Mouse (Mus musculus): ENCODE results near the gene Gnmt. TPM values are rescaled to one million over a fixed set of nuclear protein-coding genes. Genes with fewer than 3 reads are reported as not detected.

Gene Gnmt
- polyA plus RNA-seq, 1 experiment from 2014 or later = 0.62 TPM

DNA sequence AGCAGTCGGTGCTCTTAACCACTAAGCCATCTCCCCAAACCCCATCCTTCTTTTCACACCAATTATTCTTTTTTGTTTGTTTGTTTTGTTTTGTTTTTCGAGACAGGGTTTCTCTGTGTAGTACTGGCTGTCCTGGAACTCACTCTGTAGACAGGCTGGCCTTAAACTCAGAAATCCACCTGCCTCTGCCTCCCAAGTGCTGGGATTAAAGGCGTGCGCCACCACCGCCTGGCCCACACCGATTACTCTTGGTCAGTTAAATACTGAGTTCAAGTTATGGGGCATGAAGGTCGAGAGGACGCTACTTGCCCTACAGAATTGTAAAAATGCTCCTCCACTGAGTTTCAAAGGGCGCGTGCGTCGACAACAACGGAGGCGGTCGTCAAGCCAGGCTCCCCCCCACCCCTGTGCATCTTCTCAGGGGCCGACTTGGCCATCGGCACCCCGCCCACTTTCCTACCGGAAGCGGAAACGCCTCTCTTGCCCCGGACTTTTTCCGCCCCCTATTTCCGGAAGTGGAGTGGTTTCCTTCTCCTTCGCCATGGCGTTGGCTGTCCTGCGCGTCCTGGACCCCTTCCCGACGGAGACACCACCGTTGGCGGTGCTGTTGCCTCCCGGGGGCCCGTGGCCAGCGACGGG, 17.9 kb downstream of the Gnmt start, which contains the start of gene Pex6:
Gene Pex6 (plus strand): TSS at position 505 of the 639 bp plus-strand sequence.
- H3K27ac ChIP-seq (replicated peaks) = peak within 1 kb of the TSS; percentile 84
- no peaks in the 10 kb centered on the region for H3K9me3 ChIP-seq (replicated peaks)
- WGBS = 9% methylated on average over 36 of the region's 36 CpGs
- H3K27me3 ChIP-seq (ENCODE audit: low read depth, poor library complexity, severe bottlenecking) = no peaks in the 10 kb centered on the region
- H3K4me3 ChIP-seq = peak within 1 kb of the TSS; percentile 99
- peaks cover 32% of the 10 kb centered on the region for H3K36me3 ChIP-seq
- peak; percentile 94 for DNase-seq (ENCODE audit: low spot score)
- peaks cover 38% of the 10 kb centered on the region for H3K4me1 ChIP-seq

DNA sequence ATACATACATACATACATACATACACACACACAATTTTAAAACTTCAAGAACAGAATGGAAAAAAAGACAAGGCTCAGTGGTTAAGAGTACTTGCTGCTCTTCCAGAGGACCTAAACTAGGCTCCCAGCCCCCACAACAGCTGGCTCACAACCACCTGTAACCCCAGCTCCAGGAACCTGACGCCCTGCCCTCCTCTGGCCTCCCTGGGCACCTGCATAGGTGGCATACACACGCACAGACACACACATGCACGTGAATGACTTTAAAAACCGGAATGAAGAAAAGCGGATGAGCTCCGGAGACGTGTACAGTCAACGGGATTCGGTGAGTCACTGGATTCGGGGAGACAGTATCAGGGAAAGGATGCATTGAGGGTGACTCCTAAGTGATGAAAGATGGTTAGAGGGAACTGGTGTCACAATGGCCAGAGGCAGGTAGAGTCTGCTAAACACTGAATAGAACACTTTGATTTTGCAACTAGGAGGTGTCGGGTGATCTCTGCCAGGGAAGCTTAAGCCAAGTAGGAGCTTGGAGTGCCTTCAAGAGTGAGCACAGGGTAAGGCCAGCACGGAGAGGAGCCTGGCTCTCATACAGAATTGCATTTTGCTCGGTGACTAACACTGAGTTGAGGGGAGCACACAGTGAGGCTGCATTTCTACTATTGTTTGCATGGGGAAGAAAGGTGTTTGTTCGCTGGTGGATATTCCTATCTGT, 22.4 kb downstream of the Gnmt start:
- WGBS = 90% methylated on average over 14 of the region's 14 CpGs
- no peak for DNase-seq (ENCODE audit: low spot score)
- peaks cover 55% of the 10 kb centered on the region for H3K4me1 ChIP-seq
- peak overlapping the region; percentile 9; the same call in 1 of the 2 replicates for H3K4me3 ChIP-seq
- H3K9me3 ChIP-seq (replicated peaks) = no peaks in the 10 kb centered on the region
- H3K36me3 ChIP-seq = peaks cover 8% of the 10 kb centered on the region
- no peak overlapping the region for H3K27ac ChIP-seq (replicated peaks)
- no peaks in the 10 kb centered on the region for H3K27me3 ChIP-seq (ENCODE audit: low read depth, poor library complexity, severe bottlenecking)

DNA sequence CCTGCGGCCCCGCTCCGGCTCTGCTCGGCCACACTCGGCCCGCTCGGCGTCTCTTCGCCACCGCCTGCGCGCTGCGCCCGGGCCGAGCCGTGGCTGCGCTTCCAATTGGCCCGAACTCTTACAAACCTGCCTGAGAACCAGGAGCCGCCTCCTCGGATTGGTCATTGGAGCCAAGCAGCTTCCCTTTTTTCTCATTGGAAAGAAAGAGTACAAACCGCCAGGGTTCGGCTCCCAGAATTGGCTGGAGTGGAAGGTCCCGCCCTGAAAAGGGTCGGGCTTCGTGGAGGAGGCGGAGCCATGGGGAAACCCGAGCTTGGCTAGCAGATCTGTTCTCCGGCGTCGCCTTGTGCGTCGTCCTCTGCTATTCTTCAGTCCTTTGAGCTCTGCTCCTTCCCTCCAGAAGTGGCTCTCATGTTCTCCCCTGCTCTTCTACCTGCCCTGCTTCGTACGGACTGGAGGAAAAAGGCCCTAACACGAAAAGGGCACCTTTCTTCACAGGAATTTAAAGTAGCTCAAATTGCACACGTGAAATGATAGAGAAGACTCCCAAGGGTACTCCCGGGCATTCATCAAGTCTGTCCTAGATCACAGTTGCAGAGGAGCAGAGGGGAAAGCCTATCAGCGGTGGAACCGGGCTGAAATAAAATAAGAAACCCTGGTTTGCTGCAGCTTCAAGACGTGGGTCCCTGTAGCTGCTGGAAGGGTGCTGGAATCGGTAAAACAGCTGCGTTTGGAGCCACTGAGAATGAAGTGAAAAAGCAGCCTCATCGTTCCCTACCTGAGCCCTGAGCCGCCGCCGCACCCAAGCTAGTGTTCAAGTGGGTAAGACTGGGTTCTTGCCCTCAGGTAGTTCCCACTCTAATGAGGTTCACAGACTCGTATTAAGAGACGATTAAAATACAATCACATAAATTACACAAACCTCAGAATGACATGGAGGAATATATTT, 23.8 kb downstream of the Gnmt start, which contains the start of gene Ppp2r5d:
Gene Ppp2r5d (minus strand): TSS at position 225 of the 949 bp plus-strand sequence.
- peaks cover 22% of the 10 kb centered on the region for H3K36me3 ChIP-seq
- peak within 1 kb of the TSS; percentile 92 for H3K27ac ChIP-seq (replicated peaks)
- 2% methylated on average over 48 of the region's 48 CpGs for WGBS
- DNase-seq (ENCODE audit: low spot score) = peak; percentile 97
- H3K4me3 ChIP-seq = peak within 1 kb of the TSS; percentile 94
- peaks cover 51% of the 10 kb centered on the region for H3K4me1 ChIP-seq
- H3K27me3 ChIP-seq (ENCODE audit: low read depth, poor library complexity, severe bottlenecking) = no peaks in the 10 kb centered on the region
- no peaks in the 10 kb centered on the region for H3K9me3 ChIP-seq (replicated peaks)

DNA sequence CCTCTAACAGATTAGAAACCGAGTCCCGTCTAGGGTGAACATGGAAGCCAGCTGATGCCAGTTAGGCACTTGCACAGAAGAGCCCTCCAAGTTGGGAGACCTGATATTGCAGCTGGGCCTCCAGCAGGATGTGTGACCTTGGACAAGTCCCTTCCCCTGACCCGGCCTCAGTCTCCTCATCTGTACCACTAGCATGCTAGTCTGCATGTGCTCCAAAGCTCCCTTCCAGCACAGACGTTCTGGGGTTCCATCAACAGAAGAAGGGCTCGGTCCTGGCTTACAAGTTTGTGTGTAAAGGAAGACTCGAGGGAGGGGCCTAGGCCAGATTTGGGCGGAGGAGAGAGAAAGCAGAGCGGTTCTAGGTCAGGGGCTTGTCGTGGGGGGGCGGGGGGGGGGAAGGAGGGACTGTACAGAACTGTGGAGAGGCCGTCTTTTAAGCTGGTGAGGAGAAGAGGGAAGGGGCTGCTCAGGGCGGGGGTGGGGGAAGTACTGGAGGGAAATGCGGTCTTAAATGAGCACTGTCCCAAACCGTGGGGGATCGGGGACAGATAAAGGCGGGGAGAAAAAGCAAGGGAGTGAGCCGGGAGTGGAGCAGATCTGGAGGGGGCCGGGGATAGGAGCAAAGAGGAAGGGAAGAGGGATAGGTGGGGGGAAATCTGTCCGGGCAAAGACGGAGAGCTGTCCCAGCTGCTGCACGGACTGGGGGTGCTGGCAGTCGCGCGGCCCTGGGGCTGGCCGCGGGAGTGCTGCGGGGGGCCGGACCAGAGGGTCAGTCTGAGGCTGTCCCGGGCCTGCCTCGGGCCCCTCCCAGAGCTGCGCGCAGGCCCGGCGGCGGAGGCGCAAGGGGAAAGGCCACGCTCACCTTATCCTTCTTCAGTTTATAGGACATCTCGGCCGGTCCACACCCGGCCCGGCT, 24.7 kb downstream of the Gnmt start:
- WGBS = 5% methylated on average over 40 of the region's 41 CpGs
- H3K36me3 ChIP-seq = peaks cover 31% of the 10 kb centered on the region
- H3K27me3 ChIP-seq (ENCODE audit: low read depth, poor library complexity, severe bottlenecking) = no peaks in the 10 kb centered on the region
- H3K9me3 ChIP-seq (replicated peaks) = no peaks in the 10 kb centered on the region
- DNase-seq (ENCODE audit: low spot score) = no peak
- H3K27ac ChIP-seq (replicated peaks) = peak overlapping the region; percentile 92
- H3K4me1 ChIP-seq = peaks cover 51% of the 10 kb centered on the region
- H3K4me3 ChIP-seq = peak overlapping the region; percentile 94

DNA sequence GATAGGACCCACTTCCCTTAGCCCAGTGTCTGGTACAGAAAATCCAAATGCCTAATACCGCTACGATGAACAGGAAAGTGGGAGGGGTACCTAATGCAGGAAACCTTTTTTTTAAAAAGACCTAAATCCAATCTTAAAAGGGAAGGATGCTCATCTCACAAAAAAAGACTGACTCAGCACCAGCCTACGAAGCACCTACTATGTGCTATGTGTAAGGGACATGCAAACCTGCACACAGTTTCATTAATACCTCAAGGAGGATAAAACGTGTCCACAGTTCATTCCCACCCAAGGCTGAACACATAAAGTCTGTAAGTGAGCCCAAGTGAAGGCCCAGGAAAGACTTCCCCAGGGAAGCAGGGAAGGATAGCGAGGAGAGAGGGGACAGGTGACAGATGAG, 26.5 kb downstream of the Gnmt start:
- H3K4me3 ChIP-seq = peak overlapping the region; percentile 94
- WGBS = 87% methylated on average over 5 of the region's 5 CpGs
- no peak for DNase-seq (ENCODE audit: low spot score)

DNA sequence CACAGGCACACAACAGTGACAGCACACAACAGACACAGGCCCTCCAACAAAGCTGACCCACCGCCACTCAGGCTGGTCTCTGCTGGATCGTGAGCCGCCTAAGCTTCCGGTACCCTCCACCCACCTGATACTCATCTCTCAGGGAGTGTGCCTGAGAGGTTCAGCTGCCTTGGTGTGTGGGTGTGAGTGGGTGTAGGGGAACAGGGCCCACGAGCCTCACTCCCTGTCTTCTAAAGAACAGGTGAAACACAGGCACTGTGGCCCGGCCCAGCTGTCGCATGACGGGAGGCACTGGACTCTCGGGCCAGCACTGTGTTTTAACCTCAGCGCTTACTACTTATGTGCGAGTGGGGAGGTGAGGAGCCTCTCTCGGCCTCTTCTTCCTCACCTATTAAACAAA, 26.9 kb downstream of the Gnmt start:
- H3K27ac ChIP-seq (replicated peaks) = 0 out of 2 replicates have a peak overlapping the region, but pooled peaks have one; percentile 23
- no peaks in the 10 kb centered on the region for H3K9me3 ChIP-seq (replicated peaks)
- peaks cover 51% of the 10 kb centered on the region for H3K4me1 ChIP-seq
- peaks cover 51% of the 10 kb centered on the region for H3K36me3 ChIP-seq
- WGBS = 91% methylated on average over 12 of the region's 12 CpGs
- peak overlapping the region; percentile 94; the same call in 1 of the 2 replicates for H3K4me3 ChIP-seq
- no peaks in the 10 kb centered on the region for H3K27me3 ChIP-seq (ENCODE audit: low read depth, poor library complexity, severe bottlenecking)
- no peak for DNase-seq (ENCODE audit: low spot score)

More for the DNA sequence above, 26.5 kb downstream of the Gnmt start:
- Histone ChIP-seq H3K36me3 (peaks cover 48% of the 10 kb centered on the region), H3K27ac (replicated peaks) (no peak overlapping the region), H3K9me3 (replicated peaks) (no peaks in the 10 kb centered on the region), H3K4me1 (peaks cover 51% of the 10 kb centered on the region), H3K27me3 (ENCODE audit: low read depth, poor library complexity, severe bottlenecking) (no peaks in the 10 kb centered on the region)

DNA sequence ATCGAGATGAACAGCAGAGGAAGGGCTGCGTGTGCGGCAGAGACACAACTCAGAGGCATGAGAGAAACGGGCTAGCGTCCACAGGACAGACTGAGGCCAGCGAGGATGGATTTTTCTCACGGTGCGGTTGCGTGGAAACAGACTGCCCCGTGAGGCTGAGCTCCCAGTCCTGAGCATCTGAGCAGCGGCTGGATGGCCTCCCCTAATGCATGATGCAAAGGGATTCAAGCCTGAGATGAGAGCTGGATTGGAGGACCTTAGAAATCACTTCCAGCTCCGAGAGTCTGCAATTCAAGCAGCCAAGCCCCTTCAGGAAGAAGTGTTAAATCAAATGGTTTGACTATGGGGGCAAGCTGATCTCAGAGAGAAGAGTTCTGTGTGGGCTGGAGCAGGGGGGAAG, 27.5 kb downstream of the Gnmt start:
- Histone ChIP-seq H3K4me3 (0 out of 2 replicates have a peak overlapping the region, but pooled peaks have one; percentile 94), H3K4me1 (peaks cover 48% of the 10 kb centered on the region), H3K36me3 (peaks cover 57% of the 10 kb centered on the region), H3K27me3 (ENCODE audit: low read depth, poor library complexity, severe bottlenecking) (no peaks in the 10 kb centered on the region), H3K9me3 (replicated peaks) (no peaks in the 10 kb centered on the region), H3K27ac (replicated peaks) (0 out of 2 replicates have a peak overlapping the region, but pooled peaks have one; percentile 23)
- no peak for DNase-seq (ENCODE audit: low spot score)
- WGBS = 87% methylated on average over 12 of the region's 12 CpGs

DNA sequence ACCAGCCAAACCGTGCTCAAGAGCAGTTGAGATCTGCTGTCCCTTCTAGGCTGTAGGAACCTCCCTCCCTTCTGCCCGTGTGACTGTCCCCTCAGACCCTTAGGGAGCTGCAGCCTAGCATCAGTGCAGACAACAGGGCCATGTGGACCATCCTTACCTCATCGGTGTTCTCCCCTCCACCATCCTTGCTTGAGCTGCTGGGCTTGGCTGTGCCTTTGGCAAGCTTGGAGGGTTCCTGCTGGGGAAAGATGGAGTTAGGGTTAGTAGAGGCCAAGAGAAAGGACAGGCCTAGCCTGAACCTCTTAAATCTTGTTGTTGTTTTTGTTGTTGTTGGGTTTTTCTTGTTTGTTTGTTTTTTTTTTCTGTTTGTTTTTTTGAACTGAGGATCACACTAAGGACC, 29.1 kb downstream of the Gnmt start:
- no peak for DNase-seq (ENCODE audit: low spot score)
- no peak overlapping the region for H3K27ac ChIP-seq (replicated peaks)
- no peaks in the 10 kb centered on the region for H3K27me3 ChIP-seq (ENCODE audit: low read depth, poor library complexity, severe bottlenecking)
- WGBS = 95% methylated on average over 3 of the region's 3 CpGs
- peaks cover 34% of the 10 kb centered on the region for H3K4me1 ChIP-seq
- H3K36me3 ChIP-seq = peaks cover 66% of the 10 kb centered on the region
- H3K9me3 ChIP-seq (replicated peaks) = no peaks in the 10 kb centered on the region
- no peak overlapping the region for H3K4me3 ChIP-seq

DNA sequence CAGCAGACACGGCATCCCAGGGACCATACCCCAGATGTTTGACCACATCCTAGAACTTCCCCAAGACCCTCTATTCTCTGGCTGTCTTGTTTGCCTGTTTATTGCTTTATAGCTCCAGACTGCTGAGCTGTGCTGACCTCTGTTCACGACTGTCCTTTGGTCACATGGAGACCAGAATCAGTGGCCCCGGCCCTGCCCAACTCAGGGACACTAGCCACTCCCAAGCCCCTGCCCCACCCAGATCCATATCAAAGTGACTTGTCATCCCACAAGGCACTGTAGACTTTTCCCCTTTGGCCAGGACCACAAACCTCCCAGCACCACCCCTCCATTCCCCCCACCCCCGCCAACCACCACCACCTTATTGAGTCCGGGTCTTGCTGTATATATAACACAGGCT, 29.7 kb downstream of the Gnmt start:
- 92% methylated on average over 5 of the region's 5 CpGs for WGBS
- Histone ChIP-seq H3K4me1 (peaks cover 32% of the 10 kb centered on the region), H3K9me3 (replicated peaks) (no peaks in the 10 kb centered on the region), H3K36me3 (peaks cover 68% of the 10 kb centered on the region), H3K27ac (replicated peaks) (no peak overlapping the region), H3K27me3 (ENCODE audit: low read depth, poor library complexity, severe bottlenecking) (no peaks in the 10 kb centered on the region), H3K4me3 (no peak overlapping the region)
- DNase-seq (ENCODE audit: low spot score) = no peak

DNA sequence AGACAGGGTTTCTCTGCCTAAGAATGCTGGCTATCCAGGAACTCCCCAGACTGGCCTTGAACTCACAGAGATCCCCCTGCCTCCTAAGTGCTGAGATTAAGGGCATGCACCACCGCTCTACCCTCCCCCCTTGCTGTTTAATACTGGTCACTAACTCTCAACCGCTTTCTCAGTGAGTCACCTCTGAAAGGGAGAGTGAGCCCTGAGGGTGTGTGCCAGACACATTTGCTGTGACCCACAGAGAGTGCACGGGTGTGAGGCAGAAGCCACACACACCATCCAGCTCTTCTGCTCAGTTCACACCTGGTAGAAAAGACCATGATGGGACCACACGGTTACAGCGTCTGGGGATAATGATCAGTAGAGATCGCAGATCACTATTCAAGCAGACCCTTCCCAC, 30.5 kb downstream of the Gnmt start:
- peaks cover 25% of the 10 kb centered on the region for H3K4me1 ChIP-seq
- H3K27ac ChIP-seq (replicated peaks) = no peak overlapping the region
- 93% methylated on average over 6 of the region's 6 CpGs for WGBS
- no peaks in the 10 kb centered on the region for H3K27me3 ChIP-seq (ENCODE audit: low read depth, poor library complexity, severe bottlenecking)
- no peak for DNase-seq (ENCODE audit: low spot score)
- H3K36me3 ChIP-seq = peaks cover 75% of the 10 kb centered on the region
- H3K4me3 ChIP-seq = no peak overlapping the region
- no peaks in the 10 kb centered on the region for H3K9me3 ChIP-seq (replicated peaks)

DNA sequence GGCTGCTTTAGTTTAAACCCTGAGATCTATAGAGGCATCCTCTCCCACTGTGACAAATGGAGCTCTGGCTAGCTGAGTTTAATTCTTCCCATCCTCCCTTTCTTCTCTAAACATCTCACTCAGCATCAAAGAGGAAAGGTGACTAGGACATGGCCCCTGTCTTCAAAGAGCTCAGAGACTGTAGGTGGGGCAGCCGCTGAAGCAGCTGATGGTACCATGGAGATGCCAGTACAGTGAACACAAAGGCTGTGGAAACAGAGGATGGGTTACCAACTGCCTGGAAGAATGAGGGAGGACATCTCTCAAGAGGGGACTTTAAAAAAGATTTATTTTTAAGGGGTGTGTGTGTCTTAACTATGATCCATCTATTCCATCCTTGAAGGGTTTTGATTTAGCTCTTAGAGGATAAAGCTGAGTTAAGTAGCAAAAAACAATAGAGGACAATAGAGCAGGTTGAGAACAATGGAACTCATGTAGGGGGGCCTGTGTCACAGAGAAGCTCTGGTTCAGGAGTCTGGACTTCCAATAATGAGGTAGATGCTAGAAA, 34.4 kb downstream of the Gnmt start:
- DNase-seq (ENCODE audit: low spot score) = no peak
- Histone ChIP-seq H3K4me3 (no peak overlapping the region), H3K27ac (replicated peaks) (no peak overlapping the region), H3K9me3 (replicated peaks) (no peaks in the 10 kb centered on the region), H3K27me3 (ENCODE audit: low read depth, poor library complexity, severe bottlenecking) (no peaks in the 10 kb centered on the region), H3K36me3 (peaks cover 79% of the 10 kb centered on the region), H3K4me1 (no peaks in the 10 kb centered on the region)
- 71% methylated on average over 1 of the region's 1 CpGs for whole genome bisulfite sequencing

Data from midbrain, embryonic 10.5 days (tissue).